18 mouse cellular contexts compared by ENCODE assay signal in the genomic region with DNA sequence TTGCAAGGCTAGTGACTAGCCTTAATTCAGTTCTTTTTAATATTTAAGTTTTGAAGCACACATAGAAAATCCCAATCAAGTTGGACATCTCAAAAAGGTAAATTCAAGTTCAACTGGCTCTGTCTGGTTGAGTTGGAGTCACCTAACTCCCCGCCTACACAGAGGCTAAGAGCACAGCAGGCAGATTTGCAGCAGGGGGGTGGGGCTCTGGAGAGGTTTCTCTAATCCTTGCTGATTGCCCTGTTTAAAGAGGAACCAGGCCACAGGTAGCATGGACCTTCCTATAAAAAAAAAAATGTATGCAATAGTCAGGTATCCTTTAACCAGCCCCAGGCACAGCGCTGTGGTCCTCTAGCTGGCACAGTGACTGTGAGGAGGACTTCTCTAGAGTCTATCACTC.
"Had no signal": no experiment of that assay in that cellular context is flagged by ENCODE, and none has a peak within 500 bp of the region (broad histone marks: within the 10 kb centered on the region; RNA-seq: fewer than 3 reads in every experiment).

No protein-coding gene starts in this region.

- ATAC-seq: liver, postnatal 0 days; midbrain, embryonic 13.5 days; midbrain, embryonic 15.5 days had no signal

- H3K27me3 ChIP-seq: liver, embryonic 13.5 days; liver, embryonic 15.5 days; lung, embryonic 15.5 days; midbrain, embryonic 13.5 days; midbrain, embryonic 15.5 days; neural tube, embryonic 12.5 days had no signal

- H3K27ac ChIP-seq: liver, embryonic 13.5 days; liver, embryonic 15.5 days; lung, embryonic 15.5 days; macrophage; midbrain, embryonic 13.5 days; midbrain, embryonic 15.5 days; neural tube, embryonic 12.5 days had no signal

- H3K4me3 ChIP-seq: liver, embryonic 13.5 days; liver, embryonic 15.5 days; lung, embryonic 15.5 days; megakaryocyte, embryonic 14.5 days; midbrain, embryonic 13.5 days; midbrain, embryonic 15.5 days; neural tube, embryonic 12.5 days had no signal

- H3K4me2 ChIP-seq: liver, embryonic 11.5 days; liver, embryonic 13.5 days; liver, embryonic 15.5 days; lung, embryonic 15.5 days; midbrain, embryonic 11.5 days; midbrain, embryonic 13.5 days; midbrain, embryonic 15.5 days; neural tube, embryonic 12.5 days had no signal

- H3K9me3 ChIP-seq: liver, embryonic 13.5 days; liver, embryonic 15.5 days; lung, embryonic 15.5 days; megakaryocyte, embryonic 14.5 days; midbrain, embryonic 13.5 days; midbrain, embryonic 15.5 days; neural tube, embryonic 12.5 days had no signal

- DNase-seq: liver; liver, embryonic 13.5 days; liver, postnatal 0 days; right cerebral cortex, postnatal 25 days; right cerebral cortex, postnatal 4 days; spleen, adult 18-20 months; thymus, adult 18-20 months; thymus, postnatal 14 days; thymus, postnatal 36 days had no signal

- H3K36me3 ChIP-seq: liver, embryonic 13.5 days; liver, embryonic 15.5 days; lung, embryonic 15.5 days; midbrain, embryonic 13.5 days; midbrain, embryonic 15.5 days; neural tube, embryonic 12.5 days had no signal

- H3K9ac ChIP-seq: liver, embryonic 13.5 days; liver, embryonic 15.5 days; liver, postnatal 0 days; lung, embryonic 15.5 days; midbrain, embryonic 13.5 days; midbrain, embryonic 15.5 days; neural tube, embryonic 12.5 days had no signal

- H3K4me1 ChIP-seq: liver, embryonic 13.5 days; liver, embryonic 15.5 days; megakaryocyte, embryonic 14.5 days; midbrain, embryonic 13.5 days; midbrain, embryonic 15.5 days had no signal
